Mouse (Mus musculus) heart, postnatal 4 days (tissue): Measurements from ENCODE around the gene Foxp1. TPM values are rescaled to one million over a fixed set of nuclear protein-coding genes. Genes with fewer than 3 reads are reported as not detected.
A peak's percentile ranks its signal among the peaks of the same experiment; 100 is the strongest.

Source experiments
- DNase-seq: peaks from one replicate; pipeline ENCODE4 v3.0.0; 2021
- total RNA-seq, 2 experiments: library from RNA; stranded (reverse); gene quantifications; 2 replicates each; pipeline ENCODE4 v1.2.3; 2021

Foxp1 gene
- total RNA-seq, 2 experiments from 2014 or later: 66.1 to 67.0 TPM

DNA sequence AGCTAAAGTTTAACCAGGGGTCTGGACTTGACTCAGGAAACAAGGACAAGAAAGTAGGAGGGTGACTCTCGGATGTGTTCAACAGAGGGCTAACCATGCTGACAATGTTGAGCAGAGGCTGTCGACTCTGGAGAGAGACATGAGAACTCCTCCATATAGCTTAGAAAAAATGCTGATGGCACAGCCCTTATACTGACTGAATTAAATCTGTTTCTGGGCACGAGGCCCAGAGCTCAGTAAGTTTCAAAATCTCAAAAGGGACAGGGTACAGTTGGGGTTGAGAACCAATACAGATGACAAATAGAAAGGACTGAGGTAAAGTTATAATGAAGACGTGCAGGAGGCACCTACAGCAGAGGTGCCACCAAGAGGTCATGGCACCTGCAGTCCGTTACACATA lies 241.9 kb downstream of the Foxp1 start:
- no peak for DNase-seq

DNA sequence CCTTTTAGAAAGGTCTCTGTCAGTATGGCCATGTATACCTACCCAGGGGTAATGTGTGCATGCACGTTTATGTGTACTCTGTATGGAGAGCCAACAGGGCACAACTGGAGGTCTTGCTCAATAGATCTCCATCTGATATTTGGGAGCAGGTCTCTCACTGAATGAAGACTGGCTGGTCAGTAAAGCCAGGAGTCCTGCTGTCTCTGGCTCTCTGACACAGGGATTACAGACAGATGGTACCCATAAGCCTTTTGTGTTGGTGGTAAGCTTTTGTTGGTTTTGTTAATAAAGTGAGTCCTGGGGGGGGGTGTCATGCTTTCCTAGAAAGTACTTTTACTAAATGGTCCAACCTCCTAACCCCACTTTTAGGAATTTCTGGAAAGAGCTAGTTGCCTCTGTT lies 245.3 kb downstream of the Foxp1 start:
- no peak for DNase-seq

DNA sequence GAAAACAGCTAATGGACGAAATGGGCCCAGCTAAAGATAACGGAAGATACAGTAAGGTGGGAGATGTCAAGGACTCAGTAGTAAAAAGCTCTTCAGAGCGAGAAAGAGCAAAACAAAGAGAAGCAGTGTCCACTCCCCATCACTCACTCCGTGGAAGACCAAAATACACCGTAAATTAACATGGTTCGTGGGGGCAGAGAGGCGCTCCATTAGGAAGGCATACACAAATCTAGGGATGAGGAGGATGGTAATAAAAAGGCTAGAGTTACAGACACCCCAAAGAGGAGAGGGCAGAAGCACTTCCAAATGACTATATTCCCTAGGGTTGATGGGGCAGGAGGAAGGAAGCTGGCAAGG lies 246.2 kb downstream of the Foxp1 start:
- no peak for DNase-seq

DNA sequence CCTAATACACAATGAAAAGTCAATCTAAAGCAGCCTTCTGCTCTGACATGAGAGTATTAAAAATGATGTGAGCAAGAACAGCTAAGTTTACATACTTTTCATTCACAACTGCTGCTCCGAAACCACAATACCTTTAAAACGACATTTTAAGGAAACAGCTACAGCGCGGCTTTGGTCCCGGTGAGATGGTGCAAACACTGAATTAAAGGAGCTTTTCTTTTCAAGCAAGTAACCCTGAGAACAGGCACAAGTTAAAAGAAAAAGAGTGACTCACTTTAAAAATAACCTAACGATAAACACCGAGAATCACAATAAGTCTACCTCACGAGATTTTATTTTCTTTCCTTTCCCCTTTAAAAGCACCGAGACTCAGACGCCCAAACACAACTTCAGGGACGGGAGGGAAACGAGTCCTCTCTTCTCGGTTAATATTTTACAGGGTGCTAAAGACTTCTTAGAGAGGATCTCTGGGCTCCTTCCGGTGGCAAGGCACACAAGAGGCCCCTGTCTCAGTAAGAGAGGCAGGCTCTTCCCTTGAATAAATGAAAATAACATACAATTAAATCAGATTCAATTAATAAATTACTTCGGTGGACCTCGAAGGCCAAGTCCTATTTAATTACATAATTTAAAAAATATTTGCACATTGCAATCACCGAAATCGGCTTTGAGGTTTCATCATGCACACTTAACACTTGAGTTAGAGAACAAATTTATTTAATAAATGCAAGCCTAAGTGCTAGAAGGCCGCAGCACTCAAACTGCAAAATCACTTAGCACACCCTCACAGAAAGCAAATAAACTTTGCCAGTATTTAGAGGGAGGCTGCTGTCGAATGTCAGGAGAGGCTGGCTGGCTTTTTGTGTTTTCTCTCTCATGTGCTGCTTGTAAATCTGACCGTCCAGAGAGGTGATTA lies 246.9 kb downstream of the Foxp1 start:
- no peak for DNase-seq

DNA sequence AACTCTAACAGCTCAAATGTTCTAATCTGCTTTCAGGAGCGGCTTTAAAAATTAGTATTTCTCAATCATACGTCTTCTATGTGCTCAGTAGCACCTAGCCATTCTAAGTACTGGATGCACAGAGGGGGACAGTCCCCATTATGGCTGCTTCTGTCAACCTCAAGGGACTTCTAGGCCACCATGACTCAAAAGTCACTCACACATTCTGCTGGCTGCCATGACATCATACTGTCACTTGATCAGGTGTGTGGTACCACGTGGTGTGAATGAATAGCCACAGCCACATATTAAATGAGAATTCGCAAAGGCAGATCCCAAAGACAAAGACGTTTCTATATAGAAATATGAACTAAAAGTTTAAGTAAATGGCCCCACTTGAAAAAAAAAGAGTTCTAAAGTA lies 247.9 kb downstream of the Foxp1 start:
- DNase-seq: no peak

DNA sequence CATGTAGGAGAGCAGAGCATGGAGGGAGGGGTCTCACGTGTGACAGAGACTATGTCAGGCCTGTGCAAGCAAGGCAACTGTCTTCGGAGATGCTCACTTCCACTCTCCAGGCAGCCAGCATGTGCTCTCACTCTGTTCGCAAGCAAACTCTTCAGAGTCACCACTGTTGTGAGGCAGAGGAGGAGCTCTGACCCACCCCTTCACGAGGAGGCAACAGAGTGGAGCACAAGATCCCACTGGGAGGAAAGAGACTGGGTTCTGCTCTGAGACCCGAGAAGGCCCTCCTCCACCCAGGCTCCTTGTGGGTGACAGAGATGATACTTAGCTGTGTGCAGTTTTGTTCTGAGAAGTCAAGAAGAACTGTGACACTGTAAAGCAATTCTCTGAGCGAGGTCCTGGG lies 248.3 kb downstream of the Foxp1 start:
- no peak for DNase-seq

DNA sequence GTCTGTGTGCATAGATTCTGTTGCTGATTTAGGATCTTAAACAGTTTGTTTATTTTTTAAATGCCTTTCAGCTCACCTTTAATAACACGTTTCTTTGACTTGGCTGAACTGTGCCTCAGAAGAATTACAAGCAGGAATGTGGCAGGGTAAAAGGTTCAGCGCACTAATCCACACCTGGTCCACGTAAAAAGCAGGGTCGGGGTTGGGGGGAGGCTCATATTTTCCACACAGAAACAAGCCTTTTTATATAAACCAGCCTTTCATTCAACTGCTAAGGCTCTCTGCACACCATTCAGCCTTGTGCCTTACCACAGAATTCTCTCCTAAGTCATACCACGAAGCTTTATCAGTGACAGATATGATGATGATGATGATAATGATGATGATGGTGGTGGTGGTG lies 249.3 kb downstream of the Foxp1 start:
- DNase-seq: no peak

DNA sequence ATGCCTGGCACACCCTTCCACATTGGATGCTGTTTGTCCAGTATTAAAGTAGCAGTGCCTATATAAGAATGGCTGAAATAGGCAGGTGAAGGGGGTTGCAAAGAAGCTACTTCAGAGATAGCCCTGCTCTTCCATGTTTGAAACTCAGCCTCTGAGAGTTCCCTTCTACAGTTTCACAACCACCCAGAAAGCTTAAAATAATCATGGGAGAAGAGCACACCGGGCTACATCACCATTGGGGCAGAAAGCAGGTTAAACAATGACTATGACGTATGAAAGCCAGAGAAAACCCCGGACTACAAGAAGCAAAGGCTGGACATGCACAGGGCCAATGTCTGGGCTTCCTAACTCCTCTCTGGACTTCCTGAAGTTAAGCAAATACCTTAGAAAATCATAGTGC lies 250.3 kb downstream of the Foxp1 start:
- no peak for DNase-seq

DNA sequence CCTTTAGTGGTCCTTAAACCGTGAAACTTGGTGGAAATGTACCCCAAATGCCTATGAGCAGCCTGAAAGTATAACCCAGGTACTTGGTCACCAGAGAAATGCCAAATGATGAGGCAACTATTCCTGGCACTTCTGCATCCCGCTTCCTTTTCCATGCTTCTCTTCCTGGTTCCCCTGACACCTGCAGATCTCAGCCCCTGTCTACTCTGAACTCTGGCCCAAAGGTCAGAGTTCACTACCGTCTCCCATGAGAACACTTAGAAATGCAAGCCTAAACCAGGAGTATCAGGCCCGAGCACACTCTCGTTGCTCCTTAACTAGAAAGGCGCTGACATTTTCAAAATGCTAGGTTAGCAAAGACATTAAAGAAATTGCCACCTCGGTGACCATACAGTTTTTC lies 250.8 kb downstream of the Foxp1 start:
- no peak for DNase-seq

DNA sequence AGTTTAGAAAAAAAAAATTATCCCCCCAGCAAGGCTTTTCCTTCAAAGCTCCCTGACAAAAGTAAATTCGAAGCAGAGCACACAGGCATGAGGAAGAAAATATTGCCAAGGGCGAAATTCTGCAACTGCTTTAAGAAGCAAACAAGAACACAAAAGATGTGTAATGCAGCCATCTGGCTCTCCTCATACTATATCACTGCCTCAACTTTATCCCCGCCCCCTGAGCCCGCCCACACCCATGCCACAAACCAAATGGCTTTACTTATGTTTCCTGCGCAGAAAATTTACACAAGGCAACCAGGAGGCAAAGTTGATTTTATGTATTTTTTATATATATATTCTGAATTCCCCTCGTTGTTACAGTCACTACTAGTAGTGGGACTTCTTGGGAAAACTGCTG lies 252.6 kb downstream of the Foxp1 start:
- DNase-seq: no peak

DNA sequence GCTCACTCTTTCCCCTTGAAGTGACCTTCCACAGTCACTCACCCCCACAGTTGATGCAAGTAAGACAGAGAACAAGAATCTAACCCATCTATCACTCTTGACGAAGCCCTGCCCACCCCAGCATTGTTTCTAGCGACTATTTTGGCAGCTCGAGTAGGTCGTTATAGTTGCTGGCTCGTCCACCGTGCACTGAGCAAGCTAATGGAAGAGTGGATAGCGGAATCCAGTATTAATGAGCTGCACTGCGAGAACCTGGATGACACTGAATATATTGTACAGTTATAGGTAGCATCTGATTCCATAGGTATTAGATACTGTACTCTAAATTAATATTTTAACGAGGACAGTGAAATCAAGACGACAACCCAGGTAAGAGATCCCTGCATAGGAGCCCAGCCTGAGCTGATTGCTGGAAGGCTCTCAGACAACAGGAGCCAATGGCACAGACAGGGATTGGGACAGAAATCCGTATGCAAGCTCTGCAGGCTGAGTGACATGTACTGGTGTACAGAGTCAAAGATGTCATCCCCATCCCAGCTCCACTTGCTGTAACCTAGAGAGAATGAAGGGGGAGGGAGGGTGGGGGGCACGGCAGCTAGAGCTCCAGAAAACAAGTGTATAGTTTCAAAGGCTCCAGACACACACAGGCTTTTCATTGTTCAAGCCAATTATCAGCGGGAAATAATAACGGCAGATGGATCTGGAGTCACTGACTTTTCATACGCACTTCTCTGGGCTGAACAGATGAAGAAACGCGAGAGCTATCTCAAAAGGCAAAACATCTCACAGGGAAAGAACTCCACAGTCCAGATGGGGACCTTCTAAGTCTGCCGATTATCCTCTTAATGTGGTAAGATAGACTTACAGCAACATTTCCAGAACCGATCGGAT lies 254.1 kb downstream of the Foxp1 start:
- no peak for DNase-seq

DNA sequence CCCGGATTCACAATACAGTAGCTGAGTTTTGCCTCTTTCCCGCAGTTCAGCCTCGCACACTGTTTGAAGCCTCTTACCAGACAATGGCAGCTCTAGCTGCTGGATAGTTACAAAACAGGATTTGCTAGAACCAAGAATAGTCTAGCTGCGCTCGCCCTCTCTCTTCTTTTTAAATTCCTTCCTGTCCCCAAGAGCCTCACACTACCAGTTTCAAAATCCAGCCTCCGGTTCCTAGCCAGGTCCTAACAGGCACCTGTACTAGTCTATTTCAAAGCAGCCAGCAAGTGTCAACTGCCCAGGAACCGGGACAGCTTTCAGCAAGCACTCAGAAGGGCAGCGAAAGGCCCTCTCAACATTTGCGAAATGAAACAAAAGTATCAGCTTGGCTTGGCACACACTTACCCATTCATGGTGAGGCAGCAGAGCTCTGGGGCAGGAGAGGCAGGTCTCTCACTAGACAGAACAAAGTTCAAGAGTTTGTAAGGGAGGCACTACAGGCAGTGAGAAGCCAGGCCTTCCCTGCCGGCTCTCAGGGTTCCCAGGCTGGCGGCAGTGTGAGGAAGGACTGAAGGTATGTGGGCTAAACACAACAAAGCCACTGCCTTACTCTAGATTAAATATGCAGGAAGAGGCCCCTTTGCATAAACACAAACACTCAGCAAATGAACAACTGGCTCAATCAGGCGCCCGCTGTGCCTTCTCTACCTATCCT lies 256.4 kb downstream of the Foxp1 start:
- peak; percentile 40 for DNase-seq

DNA sequence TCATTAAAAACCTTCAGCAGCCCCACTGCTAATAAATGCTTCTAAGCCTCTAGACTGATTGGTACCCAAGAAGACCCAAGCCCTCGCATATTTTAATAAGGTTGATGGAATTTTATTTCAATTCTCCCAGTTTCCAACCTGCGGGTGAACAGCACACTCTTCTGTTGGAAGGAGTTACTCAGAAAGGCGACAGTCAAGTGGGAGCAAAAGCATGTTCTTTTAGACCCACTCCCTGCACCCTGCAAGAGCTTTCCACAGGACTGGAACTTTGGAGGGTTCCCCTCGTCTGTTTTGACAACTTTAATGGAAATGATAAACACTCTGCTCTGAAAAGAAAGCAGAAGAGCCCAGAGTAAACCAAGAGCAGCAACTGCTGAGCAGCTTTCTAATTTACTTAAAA lies 257.3 kb downstream of the Foxp1 start:
- DNase-seq: no peak

DNA sequence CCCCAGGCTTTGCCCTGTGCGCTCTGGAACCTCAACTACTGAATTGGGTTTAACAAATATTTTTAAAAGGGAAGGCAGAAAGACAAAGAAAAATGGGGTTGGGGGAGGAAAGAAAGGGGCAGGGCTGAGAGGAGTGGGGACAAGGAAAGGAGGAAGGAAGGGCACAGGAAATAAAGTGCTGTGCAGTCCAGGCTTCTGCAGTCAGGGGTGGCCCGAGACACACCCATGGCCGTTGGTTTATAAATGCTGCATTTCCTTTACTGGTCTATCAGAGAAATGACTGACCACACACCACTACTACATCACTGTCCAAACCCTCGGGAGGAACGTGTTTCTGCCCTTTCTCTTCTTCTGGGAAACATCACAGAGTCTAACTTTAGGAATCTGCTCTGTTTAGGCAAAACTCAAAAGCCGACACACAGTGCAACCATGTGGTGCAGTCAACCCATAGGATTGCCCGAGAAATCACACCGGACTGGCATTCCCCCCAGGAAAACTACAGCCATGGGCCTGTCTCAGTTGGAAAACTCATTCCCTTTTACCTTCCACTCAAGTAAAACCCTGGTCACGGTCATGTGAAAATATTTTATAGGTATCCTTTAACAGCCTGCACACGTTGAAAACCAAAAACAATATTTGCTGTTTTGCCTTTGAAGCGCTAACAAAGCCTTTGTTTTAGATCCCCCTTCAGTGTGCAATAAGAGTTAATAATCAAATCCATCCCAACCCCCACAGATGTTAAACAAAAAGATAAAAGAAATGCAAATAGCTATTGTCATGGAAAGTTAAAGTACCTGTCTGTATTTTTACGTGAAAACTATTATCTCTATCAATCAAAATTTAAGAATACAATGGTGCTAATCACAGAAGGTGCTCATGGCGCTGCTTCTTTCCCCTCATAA lies 258.1 kb downstream of the Foxp1 start:
- no peak for DNase-seq

DNA sequence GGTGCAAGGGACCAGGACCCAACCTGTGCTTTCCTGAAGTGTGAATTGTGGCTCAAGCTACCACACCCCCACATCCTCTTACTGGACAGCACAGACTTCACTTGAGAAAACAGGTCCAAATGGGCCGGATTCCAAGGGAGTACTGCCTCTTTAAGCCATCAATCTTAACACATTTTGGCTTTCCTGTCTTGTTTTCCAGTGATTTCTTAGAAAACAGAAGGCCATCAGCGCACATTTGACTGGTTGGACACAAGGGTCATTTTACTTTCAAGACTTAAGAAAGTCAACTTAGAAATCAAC lies 258.7 kb downstream of the Foxp1 start:
- DNase-seq: peak; percentile 27

DNA sequence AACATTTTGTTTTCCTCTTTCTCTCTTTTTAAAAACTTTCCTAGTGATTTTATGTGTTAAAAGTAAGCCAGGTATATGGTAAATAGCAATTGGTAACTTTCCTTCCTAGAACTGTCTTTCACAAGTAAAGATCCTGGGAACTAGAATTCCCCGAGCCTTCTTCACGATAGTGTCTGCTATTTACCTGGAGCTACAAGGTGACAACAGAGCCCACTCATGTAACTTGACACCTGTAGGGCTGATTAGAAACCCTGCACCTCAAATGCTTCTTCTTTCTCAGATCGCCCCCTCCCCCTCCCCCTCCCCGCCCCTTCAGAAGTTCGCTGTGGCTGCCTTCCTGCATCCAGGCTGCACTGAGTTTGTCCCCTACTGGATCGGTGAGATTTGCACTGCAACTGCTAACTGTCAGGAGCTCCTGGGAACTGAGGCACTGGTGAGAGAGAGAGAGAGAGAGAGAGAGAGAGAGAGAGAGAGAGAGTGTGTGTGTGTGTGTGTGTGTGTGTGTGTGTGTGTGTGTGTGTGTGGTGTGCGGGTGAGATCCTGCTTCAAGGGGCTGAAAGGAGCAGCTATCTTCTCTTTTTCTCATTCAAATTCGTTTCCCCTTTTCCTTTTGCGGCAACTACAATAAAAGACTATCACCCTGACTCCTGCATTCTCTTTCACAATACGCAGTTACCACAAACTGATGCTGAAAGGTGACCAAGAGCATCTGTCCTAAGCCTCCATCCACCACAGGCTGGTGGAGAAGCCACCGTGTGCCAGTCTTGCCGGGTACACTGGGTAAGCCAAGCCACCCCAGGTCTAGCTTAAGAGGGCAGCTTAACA lies 259.2 kb downstream of the Foxp1 start:
- DNase-seq: no peak

DNA sequence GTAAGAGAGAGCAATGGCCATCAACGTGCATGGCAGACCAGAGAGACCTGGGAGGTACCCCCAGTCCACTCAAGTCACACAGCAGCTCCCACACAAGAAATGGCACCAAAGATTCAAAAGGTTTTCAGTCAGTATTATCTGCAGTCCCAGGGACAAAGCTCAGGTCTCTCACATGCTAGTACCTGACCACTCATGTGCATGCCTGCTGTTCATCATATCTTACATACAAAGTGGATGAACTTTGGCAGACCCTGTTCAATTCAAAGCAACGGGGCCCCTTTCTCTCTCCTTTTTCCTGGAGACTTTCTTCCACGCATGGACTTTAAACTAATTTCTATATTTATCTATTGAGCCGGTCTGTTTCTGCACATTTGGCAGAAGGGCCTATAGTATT lies 260.8 kb downstream of the Foxp1 start:
- DNase-seq: no peak

DNA sequence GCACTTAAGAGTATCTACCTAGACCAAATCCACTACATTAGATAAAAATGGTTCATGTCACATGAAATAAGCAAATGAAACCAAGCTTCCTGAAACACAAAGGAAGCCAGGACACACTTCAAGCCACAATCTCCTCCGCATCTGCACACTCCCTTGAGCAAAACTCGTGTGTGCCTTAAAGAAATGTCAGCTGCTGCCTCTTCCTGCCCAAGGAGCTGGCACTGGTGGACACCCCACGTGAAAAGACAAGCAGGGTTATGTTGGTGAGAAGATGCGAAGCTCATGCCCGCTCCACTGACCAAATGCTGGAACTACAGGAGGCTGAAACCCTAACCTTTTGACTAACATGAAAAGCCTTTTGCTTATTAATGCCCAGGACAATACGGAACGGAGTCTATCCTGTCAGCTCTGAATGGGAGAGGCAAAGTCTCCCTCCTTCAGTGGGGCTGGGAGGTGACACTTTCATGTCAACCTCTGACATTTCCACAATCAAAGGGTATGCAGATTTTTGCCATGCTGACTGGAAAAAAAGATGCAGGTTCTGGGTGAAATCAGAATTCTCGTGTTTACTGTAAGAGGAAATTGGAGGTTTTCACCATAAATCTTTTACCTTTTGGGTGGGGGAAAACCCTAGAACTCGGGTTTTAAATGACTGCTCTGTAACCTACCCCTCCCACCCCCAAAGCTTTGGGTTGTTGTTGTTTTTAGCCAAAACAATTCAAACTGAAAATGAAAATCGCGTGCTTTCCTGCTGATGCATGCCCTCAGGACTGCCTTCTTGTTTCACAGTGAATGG lies 261.4 kb downstream of the Foxp1 start:
- DNase-seq: no peak

DNA sequence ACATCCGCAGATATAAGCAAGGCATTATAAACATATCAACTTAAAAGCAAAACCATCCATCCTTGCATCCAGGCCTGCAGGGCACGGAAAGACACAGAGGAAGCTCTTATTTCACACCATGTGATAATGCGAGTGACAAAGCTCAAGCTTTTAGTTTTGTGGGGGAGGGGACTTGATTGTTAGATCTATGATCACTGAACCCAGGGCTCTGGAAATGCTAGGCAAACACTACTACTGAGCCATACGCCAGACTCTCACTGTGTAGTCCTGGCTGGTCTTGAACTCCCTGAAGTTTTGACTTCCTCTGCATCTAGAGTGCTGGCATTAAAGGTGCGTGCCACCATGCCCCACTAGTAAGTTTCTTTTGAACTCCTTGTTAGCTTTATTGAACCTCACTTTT lies 264.2 kb downstream of the Foxp1 start:
- DNase-seq: no peak

DNA sequence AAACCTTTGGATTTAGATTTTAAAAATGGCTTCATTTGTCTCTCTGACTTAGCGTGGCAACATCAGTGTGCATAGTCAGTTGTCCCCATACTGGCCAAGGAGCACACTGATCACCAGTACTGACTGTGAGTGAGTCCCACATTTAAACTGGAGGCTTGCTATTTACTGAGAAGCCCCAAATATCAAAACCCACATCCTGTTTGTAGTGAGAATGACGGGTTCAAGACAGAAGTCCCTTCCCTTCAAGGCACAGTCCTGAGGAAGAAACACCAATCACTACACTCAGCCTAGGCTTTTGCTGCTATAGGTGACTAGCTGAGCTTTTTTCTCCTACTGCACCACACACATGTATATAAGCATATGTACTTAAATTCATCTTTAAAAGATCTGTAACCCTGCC lies 264.8 kb downstream of the Foxp1 start:
- DNase-seq: no peak
